Mouse (Mus musculus) bone marrow macrophage, adult 2 months (primary cell): ENCODE data around the gene Spred3.

Experiments used
- CTCF ChIP-seq: IDR thresholded peaks from 2 replicates; pipeline ENCODE4 v1.5.1; 2012; ENCODE audit warnings: low read depth, mild to moderate bottlenecking, low read length, moderate library complexity
- POLR2A ChIP-seq: IDR thresholded peaks from 2 replicates; pipeline ENCODE4 v1.6.1; 2012; ENCODE audit warnings: mild to moderate bottlenecking, low read depth, low read length, borderline replicate concordance

GRCm38 (mm10) chr7:29144006-29144405 lies 26.2 kb downstream of the Spred3 start:
- TF ChIP-seq CTCF (no peak), POLR2A (no peak)
